Mouse (Mus musculus) v-Abl transformed pro-B cells (cell line): ENCODE measurements around the gene Mcam.

Experiments
- in situ Hi-C, 2 experiments: fragments of 400-800 bp; cut with MboI; formaldehyde crosslinking; loops; one replicate each; pipeline ENCODE4 v1.15.1; 2025; ENCODE audit not compliant: unreplicated experiment in 2 of 2

Mcam gene

GRCm38 (mm10) chr9:44132200-44132599, 2.1 kb upstream of the Mcam start:
- in situ Hi-C loops = no loop called here

DNA sequence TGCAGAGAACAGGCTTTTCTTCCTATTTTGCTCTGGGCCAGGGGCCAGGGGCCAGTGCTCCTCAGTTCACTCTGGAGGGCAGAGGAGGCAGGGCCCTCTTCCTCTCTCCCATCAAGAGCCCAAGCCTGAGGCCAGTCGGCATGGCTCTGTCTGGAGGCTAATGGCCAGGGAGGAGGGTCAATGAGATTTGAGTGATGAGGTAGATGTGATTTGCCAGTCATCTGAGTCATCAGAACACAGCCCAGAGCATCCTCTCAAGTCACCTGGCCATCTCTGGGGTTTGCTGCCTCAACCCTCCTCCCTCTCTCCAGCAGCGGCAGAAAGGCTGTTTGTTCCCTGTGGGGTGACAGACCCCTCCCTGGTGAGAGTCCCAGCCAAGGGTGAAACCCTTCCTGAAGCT, 982 bp upstream of the Mcam start:
- in situ Hi-C loops = no loop called here

- in situ Hi-C loops = no loop called here
These were observed 822 bp downstream of the Mcam start for GRCm38 (mm10) chr9:44134851-44135730.

GRCm38 (mm10) chr9:44135731-44136411, 1.6 kb downstream of the Mcam start:
- in situ Hi-C loops = no loop called here

DNA sequence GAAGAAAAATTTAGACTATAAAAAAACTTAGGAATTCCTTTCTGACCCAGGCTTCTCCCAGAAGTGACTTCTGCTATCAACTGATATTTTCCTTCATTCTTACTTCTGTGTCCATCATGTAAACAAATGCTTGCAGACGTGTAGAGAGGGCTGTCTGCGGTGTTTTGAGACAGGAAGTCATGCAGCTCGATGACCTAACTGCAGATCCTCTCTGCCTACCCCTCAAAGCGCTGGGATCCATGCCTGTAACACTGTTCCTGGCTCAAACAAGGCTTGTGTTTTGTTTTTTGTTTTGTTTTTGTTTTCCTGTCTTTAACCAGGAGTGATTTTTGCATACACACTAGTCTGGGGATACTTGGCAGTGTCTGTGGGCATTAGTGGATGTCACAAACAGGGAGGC, 3.6 kb downstream of the Mcam start:
- in situ Hi-C loops = no loop called here

DNA sequence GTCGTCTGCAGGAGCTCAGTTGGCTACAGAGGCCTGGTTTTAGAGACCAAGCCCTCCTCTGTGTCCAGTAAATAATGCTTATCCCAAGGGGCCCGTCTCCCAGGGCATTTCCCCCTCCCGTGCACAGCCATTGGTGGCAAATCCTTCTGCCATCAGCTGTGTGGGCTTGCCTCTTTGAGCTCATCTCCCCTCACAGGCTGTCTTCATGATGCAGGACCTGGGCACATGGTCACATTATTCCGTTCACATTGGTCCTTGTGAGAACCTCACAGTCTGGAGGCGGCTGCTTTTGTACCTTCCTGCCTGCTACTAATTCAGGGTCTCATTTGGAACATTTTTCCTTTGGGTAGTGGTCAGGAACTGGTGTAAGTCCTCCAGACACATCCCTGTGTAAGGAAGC, 7.7 kb downstream of the Mcam start:
- in situ Hi-C loops = no loop called here

DNA sequence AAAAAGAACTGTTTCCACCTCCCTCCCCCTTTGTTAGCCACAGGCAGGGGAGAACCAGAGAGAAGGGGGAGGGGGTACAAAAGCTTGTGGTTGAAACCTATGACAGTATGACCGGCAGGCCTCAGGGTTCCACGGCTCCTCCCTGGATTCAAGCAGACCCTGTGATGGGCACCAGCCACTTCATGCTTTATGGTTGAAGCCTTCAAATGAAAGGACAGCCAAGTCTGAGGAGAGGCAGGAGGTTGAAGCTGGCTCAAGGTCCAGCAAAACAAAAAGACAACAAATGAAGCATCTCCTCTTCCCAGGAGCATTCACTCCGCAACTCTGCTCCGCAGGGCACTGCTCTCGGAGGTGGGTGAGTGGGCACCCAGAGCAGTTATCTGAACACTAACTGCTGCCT, 9.2 kb downstream of the Mcam start:
- in situ Hi-C loops = no loop called here

DNA sequence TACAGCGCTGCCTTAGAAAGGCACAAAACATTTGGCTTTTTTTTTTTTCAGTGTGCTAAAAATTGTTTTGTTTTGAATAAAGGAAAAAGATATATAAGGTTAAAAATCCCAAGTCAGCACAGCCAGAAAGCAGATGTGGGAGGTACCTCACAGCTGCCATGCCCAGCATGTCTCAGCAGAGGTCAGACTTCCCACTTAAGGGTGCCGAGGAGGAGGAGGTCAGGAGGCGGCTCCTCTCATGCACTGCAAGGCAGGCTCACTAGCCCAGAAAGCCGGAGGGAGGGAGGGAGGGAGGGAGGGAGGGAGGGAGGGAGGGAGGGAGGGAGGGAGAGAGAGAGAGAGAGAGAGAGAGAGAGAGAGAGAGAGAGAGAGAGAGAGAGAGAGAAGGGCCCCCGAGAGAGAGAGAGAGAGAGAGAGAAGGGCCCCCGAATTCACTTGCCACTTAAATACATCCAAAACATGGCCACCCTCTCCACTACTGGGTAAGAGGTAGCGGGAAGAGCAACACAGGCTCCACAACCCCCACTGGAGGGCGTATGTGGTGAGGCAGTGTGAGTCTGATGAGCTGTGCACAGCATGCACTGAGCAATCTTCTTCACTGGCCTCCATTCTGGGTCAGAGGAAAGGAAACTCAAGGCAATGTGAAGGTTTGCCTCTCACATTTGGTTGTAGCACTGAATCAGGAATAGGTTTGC, 9.9 kb downstream of the Mcam start:
- in situ Hi-C loops = no loop called here

- in situ Hi-C loops = no loop called here
These were observed 10.4 kb downstream of the Mcam start for GRCm38 (mm10) chr9:44144718-44145060.

DNA sequence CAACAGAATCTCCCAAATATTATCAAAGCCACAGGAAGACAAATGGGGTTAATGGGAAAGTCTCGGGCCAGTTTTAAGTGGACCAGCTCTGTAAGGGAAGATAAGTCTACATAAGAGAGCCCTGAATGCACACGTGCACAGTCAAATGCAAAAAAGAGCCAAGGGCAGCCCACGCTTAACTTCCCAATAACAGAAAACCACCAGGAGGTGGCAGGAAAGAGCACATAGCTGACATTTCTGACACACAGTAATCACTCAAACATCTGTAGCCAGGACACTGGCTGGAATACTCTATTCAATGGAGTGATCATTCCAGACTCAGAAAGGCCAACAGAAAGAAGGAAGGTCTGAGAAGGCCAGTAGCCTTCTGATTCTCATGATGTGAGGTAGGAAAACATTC, 13.0 kb downstream of the Mcam start:
- in situ Hi-C loops = no loop called here

GRCm38 (mm10) chr9:44159886-44160285, 25.6 kb downstream of the Mcam start:
- in situ Hi-C loops = no loop called here

GRCm38 (mm10) chr9:44168931-44169330, 34.7 kb downstream of the Mcam start:
- in situ Hi-C loops = no loop called here

DNA sequence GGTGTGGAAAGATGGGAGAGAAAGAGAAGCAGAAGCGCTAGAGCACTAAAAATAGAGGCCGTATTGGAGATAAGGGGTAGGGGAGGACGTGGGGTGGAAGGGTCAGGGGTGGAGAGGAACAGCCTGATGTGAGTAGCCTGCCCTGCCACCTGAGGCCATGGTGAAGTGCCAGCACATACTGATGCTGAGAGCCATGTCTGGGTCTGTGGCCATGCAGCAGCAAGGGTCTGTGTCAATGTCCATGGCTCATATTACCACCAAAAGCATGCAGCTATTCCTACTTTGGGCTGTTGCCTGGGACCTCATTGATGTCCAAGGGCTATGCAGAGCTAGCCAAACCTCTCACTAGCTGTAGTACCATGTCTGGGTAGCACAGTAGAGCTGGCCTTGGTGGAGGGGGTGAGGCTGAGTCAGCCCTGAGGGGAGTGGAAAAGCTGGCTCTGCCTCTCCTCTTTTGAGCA, 36.5 kb downstream of the Mcam start:
- in situ Hi-C loops = no loop called here

GRCm38 (mm10) chr9:44175556-44175955, 41.3 kb downstream of the Mcam start:
- in situ Hi-C loops = no loop called here

- in situ Hi-C loops = no loop called here
These were observed 41.7 kb downstream of the Mcam start for GRCm38 (mm10) chr9:44175957-44176356.

- in situ Hi-C loops = no loop called here
These were observed 43.1 kb downstream of the Mcam start for GRCm38 (mm10) chr9:44177405-44177804.

- in situ Hi-C loops = no loop called here
These were observed 44.1 kb downstream of the Mcam start for GRCm38 (mm10) chr9:44178389-44178788.

- in situ Hi-C loops = no loop called here
These were observed 44.5 kb downstream of the Mcam start for GRCm38 (mm10) chr9:44178811-44179210.

GRCm38 (mm10) chr9:44181537-44181936, 47.3 kb downstream of the Mcam start:
- in situ Hi-C loops = loop anchor here (10.0 kb wide), 1 partner anchor 53 kb away; the partner anchor contains the start of gene Cbl (in 2 of the 2)

DNA sequence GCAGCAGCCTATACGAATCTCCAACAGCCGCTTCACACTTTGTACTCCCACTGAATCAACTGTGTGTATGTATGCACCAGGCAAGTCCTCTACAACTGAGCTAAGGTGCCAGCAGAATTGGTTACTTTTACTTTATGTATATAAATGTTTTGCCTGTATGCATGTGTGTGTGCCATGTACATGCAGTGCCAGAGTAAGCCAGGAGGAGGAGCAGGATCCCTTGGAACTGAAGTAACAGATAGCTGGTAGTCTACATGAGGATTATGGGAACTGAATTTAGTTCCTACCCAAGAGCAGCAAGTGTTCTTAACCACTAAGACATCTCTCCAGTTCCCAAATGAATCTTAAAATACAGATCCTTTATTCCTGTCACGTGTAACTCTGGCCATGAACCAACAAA, 48.0 kb downstream of the Mcam start:
- in situ Hi-C loops = loop anchor here (10.0 kb wide), 1 partner anchor 53 kb away; the partner anchor contains the start of gene Cbl (in 2 of the 2)

DNA sequence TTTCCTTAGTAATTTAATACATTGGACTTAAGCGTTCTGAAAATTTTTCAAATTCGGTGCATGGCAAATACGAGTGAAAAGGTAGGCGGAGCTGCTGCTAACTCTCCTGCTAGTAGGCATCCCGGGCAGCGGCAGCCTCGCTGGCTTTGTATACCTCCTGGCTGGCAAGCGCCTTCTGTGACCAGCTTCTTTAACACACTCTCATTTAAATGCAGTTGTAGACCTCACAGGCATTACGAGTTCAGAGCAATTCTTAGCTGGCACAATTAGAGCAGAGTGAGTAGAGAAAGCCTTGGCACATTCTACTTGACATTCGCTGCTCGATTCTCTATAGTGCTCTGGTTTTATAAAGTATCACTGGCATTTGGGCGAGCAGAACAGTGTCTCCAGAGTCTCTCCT, 54.0 kb downstream of the Mcam start:
- in situ Hi-C loops = loop anchor here (10.0 kb wide), 1 partner anchor 47 kb away; the partner anchor contains the start of gene Cbl (in 2 of the 2)
